9 mouse cellular contexts compared by ENCODE assay signal in the genomic region with DNA sequence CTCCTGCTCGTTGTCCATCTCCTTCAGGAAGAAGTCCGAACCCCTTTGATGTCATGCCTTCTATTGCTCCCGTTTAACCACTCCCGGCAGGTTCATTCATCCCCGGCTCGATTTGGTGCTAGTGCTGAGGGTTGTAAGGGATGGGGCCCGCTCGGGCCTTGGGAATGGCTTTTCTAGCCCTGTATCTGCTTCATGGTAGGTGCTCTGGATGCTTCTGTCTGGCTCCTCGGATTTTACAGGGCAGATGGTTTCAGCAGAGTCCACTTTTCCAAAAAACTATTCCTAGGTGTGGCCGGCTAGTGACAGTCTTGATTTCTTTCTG. TPM values are rescaled to one million over a fixed set of nuclear protein-coding genes. Genes with fewer than 3 reads are reported as not detected.
DNase-seq lines count a peak whose midpoint lies in the region; ATAC-seq and TF ChIP-seq lines count a peak whose summit lies in the region.
"Had no signal": no experiment of that assay in that cellular context is flagged by ENCODE, and none has a peak within 500 bp of the region (broad histone marks: within the 10 kb centered on the region; RNA-seq: fewer than 3 reads in every experiment).

No protein-coding gene starts in this region.

- no peaks in the 10 kb centered on the region for H3K9me3 ChIP-seq in embryonic facial prominence, embryonic 13.5 days
- no peaks in the 10 kb centered on the region for H3K9me3 ChIP-seq in limb, embryonic 10.5 days (replicated peaks)
- no peaks in the 10 kb centered on the region for H3K9me3 ChIP-seq in neural tube, embryonic 15.5 days (replicated peaks)

- TF ChIP-seq CTCF in lung, adult 2 months (IDR thresholded peaks at IDR 0.05; ENCODE audit: insufficient read depth, low read length): no peak

- peaks cover 3% of the 10 kb centered on the region for H3K36me3 ChIP-seq in embryonic facial prominence, embryonic 13.5 days
- peaks cover 33% of the 10 kb centered on the region for H3K36me3 ChIP-seq in limb, embryonic 10.5 days
- peaks cover 2% of the 10 kb centered on the region; the same call in 1 of the 2 replicates for H3K36me3 ChIP-seq in neural tube, embryonic 15.5 days

- peak overlapping the region; percentile 91 for H3K4me3 ChIP-seq in lung, adult 2 months (replicated peaks; ENCODE audit: extremely low read depth, low read depth, low read length)
- peak overlapping the region; percentile 92 for H3K4me3 ChIP-seq in embryonic facial prominence, embryonic 13.5 days
- H3K4me3 ChIP-seq in limb, embryonic 10.5 days: peak overlapping the region; percentile 84
- H3K4me3 ChIP-seq in neural tube, embryonic 15.5 days (replicated peaks): peak overlapping the region; percentile 96

- no peak for TF ChIP-seq POLR2A in lung, adult 2 months (IDR thresholded peaks at IDR 0.05; ENCODE audit: borderline replicate concordance, extremely low read depth, low read depth, low read length)

- H3K4me2 ChIP-seq in embryonic facial prominence, embryonic 13.5 days: peak overlapping the region; percentile 67
- H3K4me2 ChIP-seq in neural tube, embryonic 15.5 days: peak overlapping the region; percentile 66

- WGBS in lung, adult 2 months: 4% methylated on average over 10 of the region's 10 CpGs
- 5% methylated on average over 10 of the region's 10 CpGs for WGBS in embryonic facial prominence, embryonic 13.5 days
- 7% methylated on average over 10 of the region's 10 CpGs for WGBS in limb, embryonic 10.5 days
- 3% methylated on average over 10 of the region's 10 CpGs for WGBS in neural tube, embryonic 15.5 days

- H3K4me1 ChIP-seq in lung, adult 2 months (ENCODE audit: control insufficient read depth, insufficient read depth, low read length): peaks cover 5% of the 10 kb centered on the region; the same call in 1 of the 2 replicates
- peaks cover 14% of the 10 kb centered on the region for H3K4me1 ChIP-seq in embryonic facial prominence, embryonic 13.5 days
- H3K4me1 ChIP-seq in limb, embryonic 10.5 days: peaks cover 27% of the 10 kb centered on the region
- peaks cover 27% of the 10 kb centered on the region for H3K4me1 ChIP-seq in neural tube, embryonic 15.5 days

- peak overlapping the region; percentile 95 for H3K9ac ChIP-seq in embryonic facial prominence, embryonic 13.5 days
- H3K9ac ChIP-seq in neural tube, embryonic 15.5 days (replicated peaks): peak overlapping the region; percentile 80

- peak overlapping the region; percentile 78 for H3K27ac ChIP-seq in embryonic facial prominence, embryonic 13.5 days
- peak overlapping the region; percentile 92 for H3K27ac ChIP-seq in limb, embryonic 10.5 days
- peak overlapping the region; percentile 88 for H3K27ac ChIP-seq in neural tube, embryonic 15.5 days (replicated peaks)

- H3K27me3 ChIP-seq in embryonic facial prominence, embryonic 13.5 days: no peaks in the 10 kb centered on the region
- no peaks in the 10 kb centered on the region for H3K27me3 ChIP-seq in limb, embryonic 10.5 days (ENCODE audit: low read depth, poor library complexity, severe bottlenecking)
- no peaks in the 10 kb centered on the region for H3K27me3 ChIP-seq in neural tube, embryonic 15.5 days (replicated peaks)

- 0 out of 2 replicates have a peak, but pooled peaks have one; percentile 8 for ATAC-seq in embryonic facial prominence, embryonic 13.5 days (ENCODE audit: insufficient number of reproducible peaks, insufficient read depth, low FRiP score, low TSS enrichment, low read depth)
- no peak for ATAC-seq in neural tube, embryonic 15.5 days (ENCODE audit: low FRiP score)

- DNase-seq in lung, adult 2 months: no peak
- DNase-seq in lung, postnatal 25 days (ENCODE audit: low spot score): no peak
- no peak for DNase-seq in limb, embryonic 10.5 days (ENCODE audit: low spot score)
- no peak for DNase-seq in gastrocnemius, postnatal 25 days
- DNase-seq in cerebellum, adult 11-12 months: no peak
- DNase-seq in lung, postnatal 36 days: no peak

RNA-seq across cellular contexts. Expression of a gene that starts 0.6 kb away (rescaled TPM):
- polyA plus RNA-seq in lung, adult 2 months (2012; rRNA removed): 101 and 184 TPM in 2 replicates
- 233 and 240 TPM in 2 replicates for polyA plus RNA-seq in embryonic facial prominence, embryonic 13.5 days (2015; fragmentation: Nextera tagmentation; extraction: Ambion mirVana)
- polyA plus RNA-seq in limb, embryonic 10.5 days (2016; fragmentation: Nextera tagmentation; extraction: Ambion mirVana): 206 and 208 TPM in 2 replicates
- polyA plus RNA-seq in neural tube, embryonic 15.5 days (2015; fragmentation: Nextera tagmentation; extraction: Ambion mirVana): 245 and 258 TPM in 2 replicates
- 10 to 100 TPM; 37.1 to 40.7 TPM for total RNA-seq in gastrocnemius, postnatal 25 days (2021)

RNA-seq across cellular contexts. Expression of a gene that starts 4.7 kb away (rescaled TPM):
- polyA plus RNA-seq in lung, adult 2 months (2012; rRNA removed): not detected in 2 replicates
- not detected in 2 replicates for polyA plus RNA-seq in embryonic facial prominence, embryonic 13.5 days (2015; fragmentation: Nextera tagmentation; extraction: Ambion mirVana)
- 0.30 TPM in 1 of 2 replicates, not detected in the other for polyA plus RNA-seq in limb, embryonic 10.5 days (2016; fragmentation: Nextera tagmentation; extraction: Ambion mirVana)
- not detected in 2 replicates for polyA plus RNA-seq in neural tube, embryonic 15.5 days (2015; fragmentation: Nextera tagmentation; extraction: Ambion mirVana)
- not detected for total RNA-seq in gastrocnemius, postnatal 25 days (2021)
- total RNA-seq: common myeloid progenitor, adult 5-6 weeks had no signal

RNA-seq across cellular contexts. Expression of a gene that starts 18.6 kb away (rescaled TPM):
- 16.5 and 25.9 TPM in 2 replicates for polyA plus RNA-seq in lung, adult 2 months (2012; rRNA removed)
- polyA plus RNA-seq in embryonic facial prominence, embryonic 13.5 days (2015; fragmentation: Nextera tagmentation; extraction: Ambion mirVana): 48.0 and 50.0 TPM in 2 replicates
- 41.4 and 47.7 TPM in 2 replicates for polyA plus RNA-seq in limb, embryonic 10.5 days (2016; fragmentation: Nextera tagmentation; extraction: Ambion mirVana)
- polyA plus RNA-seq in neural tube, embryonic 15.5 days (2015; fragmentation: Nextera tagmentation; extraction: Ambion mirVana): 68.1 and 75.8 TPM in 2 replicates
- 1 to 10 TPM; 4.4 to 6.2 TPM for total RNA-seq in gastrocnemius, postnatal 25 days (2021)

RNA-seq across cellular contexts. Expression of a gene that starts 33.1 kb away (rescaled TPM):
- 48.8 and 53.8 TPM in 2 replicates for polyA plus RNA-seq in lung, adult 2 months (2012; rRNA removed)
- 2.4 and 2.8 TPM in 2 replicates for polyA plus RNA-seq in embryonic facial prominence, embryonic 13.5 days (2015; fragmentation: Nextera tagmentation; extraction: Ambion mirVana)
- 4.5 and 8.0 TPM in 2 replicates for polyA plus RNA-seq in limb, embryonic 10.5 days (2016; fragmentation: Nextera tagmentation; extraction: Ambion mirVana)
- 2.5 and 4.5 TPM in 2 replicates for polyA plus RNA-seq in neural tube, embryonic 15.5 days (2015; fragmentation: Nextera tagmentation; extraction: Ambion mirVana)
- total RNA-seq in gastrocnemius, postnatal 25 days (2021): 1 to 10 TPM; 3.0 to 4.7 TPM
